Mouse (Mus musculus): ENCODE measurements around the gene Ctsl. TPM values are rescaled to one million over a fixed set of nuclear protein-coding genes. Genes with fewer than 3 reads are reported as not detected.

Gene Ctsl
- polyA plus RNA-seq, 1 experiment from 2014 or later: 482 TPM

DNA sequence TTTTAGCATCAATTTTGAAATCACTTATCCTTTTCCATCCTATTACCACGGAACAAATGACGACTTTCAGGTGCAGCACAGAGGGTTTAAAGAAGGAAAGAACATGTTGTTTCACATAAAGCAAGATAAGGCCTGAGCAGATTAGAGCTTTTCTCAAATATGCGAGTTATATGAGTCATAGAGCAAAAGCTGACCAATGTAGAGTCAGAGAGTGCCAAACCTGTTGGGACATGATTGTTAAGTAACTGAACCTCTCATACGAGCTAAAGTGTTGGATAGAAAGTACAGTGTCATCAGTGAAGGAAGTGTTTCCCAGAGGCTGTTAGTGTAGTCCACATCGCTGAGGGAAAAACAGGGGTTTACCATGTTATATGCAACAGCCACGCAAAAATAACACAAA lies 38.4 kb downstream of the Ctsl start:
- TF ChIP-seq CTCF (IDR thresholded peaks at IDR 0.05; ENCODE audit: low read depth): no peak
- Histone ChIP-seq H3K27ac (no peak overlapping the region), H3K4me3 (replicated peaks; ENCODE audit: low read depth, low read length) (no peak overlapping the region), H3K4me1 (replicated peaks; ENCODE audit: insufficient read depth, low read length) (no peaks in the 10 kb centered on the region), H3K4me2 (ENCODE audit: low read length) (no peak overlapping the region), H3K9ac (ENCODE audit: low read depth, low read length) (no peak overlapping the region), H3K27me3 (ENCODE audit: insufficient read depth, low read length) (no peaks in the 10 kb centered on the region), H3K9me3 (replicated peaks; ENCODE audit: low read length) (no peaks in the 10 kb centered on the region), H3K36me3 (ENCODE audit: insufficient read depth, low read length) (no peaks in the 10 kb centered on the region)
- ATAC-seq (replicated peaks; ENCODE audit: low FRiP score, low read depth) (no peak), DNase-seq (ENCODE audit: low spot score) (no peak)
- 74% methylated on average over 6 of the region's 6 CpGs for WGBS

DNA sequence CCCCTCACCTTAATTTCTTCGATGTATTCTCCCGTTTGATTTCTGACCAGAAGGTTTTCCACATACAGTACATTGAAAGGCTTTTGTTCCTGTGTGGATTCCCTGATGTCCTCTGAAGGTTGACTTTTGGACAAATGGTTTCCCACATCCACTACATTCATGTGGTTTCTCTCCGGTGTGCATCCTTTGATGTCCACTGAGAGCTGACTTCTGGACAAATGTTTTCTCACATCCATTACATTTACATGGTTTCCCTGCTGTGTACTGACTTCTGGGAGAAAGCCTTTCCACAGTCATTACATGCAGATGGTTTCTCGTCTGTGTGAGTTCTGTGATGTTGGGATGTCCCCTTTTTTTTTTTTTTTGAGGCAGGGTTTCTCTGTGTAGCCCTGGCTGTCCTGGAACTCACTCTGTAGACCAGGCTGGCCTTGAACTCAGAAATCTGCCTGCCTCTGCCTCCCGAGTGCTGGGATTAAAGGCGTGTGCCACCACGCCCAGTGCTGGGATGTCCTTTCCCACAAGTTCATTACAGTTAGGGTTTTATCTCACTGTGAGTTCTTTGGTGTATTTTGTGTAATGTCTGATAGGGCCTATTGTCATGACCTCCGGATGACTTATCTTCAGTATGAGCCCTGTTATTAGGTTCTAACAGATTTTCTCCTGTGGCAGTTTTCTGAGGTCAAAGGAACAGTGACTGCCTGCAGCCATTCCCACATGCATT lies 48.0 kb downstream of the Ctsl start:
- Histone ChIP-seq H3K27me3 (ENCODE audit: insufficient read depth, low read length) (no peaks in the 10 kb centered on the region), H3K4me2 (ENCODE audit: low read length) (no peak overlapping the region), H3K4me1 (replicated peaks; ENCODE audit: insufficient read depth, low read length) (no peaks in the 10 kb centered on the region), H3K9me3 (replicated peaks; ENCODE audit: low read length) (no peaks in the 10 kb centered on the region), H3K9ac (ENCODE audit: low read depth, low read length) (no peak overlapping the region), H3K27ac (no peak overlapping the region), H3K36me3 (ENCODE audit: insufficient read depth, low read length) (no peaks in the 10 kb centered on the region), H3K4me3 (replicated peaks; ENCODE audit: low read depth, low read length) (no peak overlapping the region)
- no peak for TF ChIP-seq CTCF (IDR thresholded peaks at IDR 0.05; ENCODE audit: low read depth)
- ATAC-seq (replicated peaks; ENCODE audit: low FRiP score, low read depth) (no peak), DNase-seq (ENCODE audit: low spot score) (no peak)
- WGBS: 77% methylated on average over 8 of the region's 8 CpGs

DNA sequence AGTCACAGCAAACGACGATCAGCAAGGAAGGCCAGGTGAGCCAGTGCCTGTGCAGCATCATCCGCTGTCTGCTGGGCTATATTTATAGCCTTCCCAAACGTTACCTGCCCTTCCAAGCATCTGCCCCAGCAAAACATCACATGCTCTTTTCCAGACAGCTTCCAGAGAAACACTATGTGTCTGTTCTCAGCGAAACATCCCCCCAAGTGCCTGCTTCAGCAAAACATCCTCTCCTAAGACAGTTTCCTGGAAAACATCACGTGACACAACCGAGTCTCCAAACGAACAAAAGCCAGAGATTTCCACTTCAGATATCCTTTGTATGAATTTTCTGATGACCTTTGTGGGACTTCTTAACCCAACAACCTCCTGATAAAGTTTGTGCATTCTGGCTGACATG lies 50.4 kb downstream of the Ctsl start:
- Histone ChIP-seq H3K36me3 (ENCODE audit: insufficient read depth, low read length) (no peaks in the 10 kb centered on the region), H3K27ac (no peak overlapping the region), H3K4me3 (replicated peaks; ENCODE audit: low read depth, low read length) (no peak overlapping the region), H3K27me3 (ENCODE audit: insufficient read depth, low read length) (no peaks in the 10 kb centered on the region), H3K4me2 (ENCODE audit: low read length) (no peak overlapping the region), H3K9me3 (replicated peaks; ENCODE audit: low read length) (no peaks in the 10 kb centered on the region), H3K9ac (ENCODE audit: low read depth, low read length) (no peak overlapping the region), H3K4me1 (replicated peaks; ENCODE audit: insufficient read depth, low read length) (no peaks in the 10 kb centered on the region)
- TF ChIP-seq CTCF (IDR thresholded peaks at IDR 0.05; ENCODE audit: low read depth): no peak
- ATAC-seq (replicated peaks; ENCODE audit: low FRiP score, low read depth): no peak
- DNase-seq (ENCODE audit: low spot score): no peak
- WGBS: 70% methylated on average over 8 of the region's 8 CpGs

DNA sequence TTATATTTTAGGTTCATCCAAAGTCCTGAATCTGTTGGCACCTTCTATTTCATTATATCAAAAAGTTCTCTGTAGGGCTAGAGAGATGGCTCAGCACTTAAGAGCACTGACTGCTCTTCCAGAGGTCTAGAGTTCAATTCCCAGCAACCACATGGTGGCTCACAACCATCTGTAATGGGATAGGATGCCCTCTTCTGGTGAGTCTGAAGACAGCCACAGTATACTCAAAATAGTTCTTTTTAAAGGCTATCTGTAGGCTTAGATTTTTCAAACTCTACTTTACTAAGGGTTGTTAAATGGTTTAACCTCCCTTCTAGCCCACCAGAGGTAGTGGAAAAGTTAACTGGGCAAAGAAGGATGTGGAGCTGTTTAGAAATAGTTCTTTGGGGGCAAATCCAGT lies 50.9 kb downstream of the Ctsl start:
- Histone ChIP-seq H3K4me3 (replicated peaks; ENCODE audit: low read depth, low read length) (no peak overlapping the region), H3K4me2 (ENCODE audit: low read length) (no peak overlapping the region), H3K36me3 (ENCODE audit: insufficient read depth, low read length) (no peaks in the 10 kb centered on the region), H3K27me3 (ENCODE audit: insufficient read depth, low read length) (no peaks in the 10 kb centered on the region), H3K27ac (no peak overlapping the region), H3K4me1 (replicated peaks; ENCODE audit: insufficient read depth, low read length) (no peaks in the 10 kb centered on the region), H3K9me3 (replicated peaks; ENCODE audit: low read length) (no peaks in the 10 kb centered on the region), H3K9ac (ENCODE audit: low read depth, low read length) (no peak overlapping the region)
- DNase-seq (ENCODE audit: low spot score): no peak
- TF ChIP-seq CTCF (IDR thresholded peaks at IDR 0.05; ENCODE audit: low read depth): 0 out of 2 replicates have a peak, but pooled peaks have one; percentile 18
- no peak for ATAC-seq (replicated peaks; ENCODE audit: low FRiP score, low read depth)

DNA sequence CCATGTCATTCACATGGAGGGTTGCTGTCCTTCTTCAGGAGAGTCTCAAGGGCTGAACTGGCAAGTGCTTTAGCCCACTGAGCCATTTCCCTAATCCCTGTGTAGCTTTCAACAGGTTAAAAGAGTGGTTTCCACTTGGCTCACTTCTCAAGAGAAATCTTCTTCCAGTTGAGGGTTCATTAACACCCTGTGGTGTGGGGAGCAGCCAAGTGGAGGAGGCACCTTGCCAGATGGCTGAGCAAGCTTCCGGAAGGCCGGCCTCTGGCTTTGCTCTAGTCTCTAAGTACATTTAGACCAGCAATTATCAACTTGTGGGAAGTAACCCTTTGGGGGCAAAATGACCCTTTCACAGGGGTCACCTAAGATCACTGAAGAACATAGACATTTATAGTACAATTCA lies 52.3 kb downstream of the Ctsl start:
- no peaks in the 10 kb centered on the region for H3K4me1 ChIP-seq (replicated peaks; ENCODE audit: insufficient read depth, low read length)
- H3K27ac ChIP-seq: no peak overlapping the region
- no peaks in the 10 kb centered on the region for H3K36me3 ChIP-seq (ENCODE audit: insufficient read depth, low read length)
- WGBS: 28% methylated on average over 2 of the region's 2 CpGs
- no peak overlapping the region for H3K4me3 ChIP-seq (replicated peaks; ENCODE audit: low read depth, low read length)
- H3K9ac ChIP-seq (ENCODE audit: low read depth, low read length): no peak overlapping the region
- no peaks in the 10 kb centered on the region for H3K27me3 ChIP-seq (ENCODE audit: insufficient read depth, low read length)
- TF ChIP-seq CTCF (IDR thresholded peaks at IDR 0.05; ENCODE audit: low read depth): no peak
- no peaks in the 10 kb centered on the region for H3K9me3 ChIP-seq (replicated peaks; ENCODE audit: low read length)
- no peak for ATAC-seq (replicated peaks; ENCODE audit: low FRiP score, low read depth)
- peak; percentile 11 for DNase-seq (ENCODE audit: low spot score)
- H3K4me2 ChIP-seq (ENCODE audit: low read length): no peak overlapping the region

DNA sequence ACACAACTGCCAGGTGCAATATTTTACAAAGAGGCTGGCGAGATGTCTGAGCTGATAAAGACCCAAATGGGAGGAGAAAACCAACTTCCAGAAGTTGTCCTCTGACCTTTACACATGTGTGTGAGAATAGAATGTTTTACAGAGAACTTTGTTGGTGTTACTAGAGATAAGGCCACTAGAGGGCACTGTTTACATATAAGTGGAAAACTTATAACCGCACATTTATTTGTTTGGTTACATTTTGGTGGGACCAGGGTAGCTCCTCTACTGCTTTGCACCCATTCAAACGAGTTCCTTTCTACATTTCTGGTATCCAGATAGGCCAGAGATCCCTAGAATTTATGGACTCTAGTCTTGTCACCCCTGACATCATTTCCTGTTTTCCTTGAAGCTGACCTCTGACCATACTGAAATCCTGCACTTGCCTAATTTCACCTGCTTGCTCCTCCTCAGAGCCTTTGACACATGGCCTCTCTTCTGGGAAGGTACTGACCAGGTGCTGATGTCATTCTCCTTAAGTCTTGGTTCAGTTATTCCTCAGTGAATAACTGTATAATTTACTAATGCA lies 55.1 kb downstream of the Ctsl start:
- peak; percentile 83 for TF ChIP-seq CTCF (IDR thresholded peaks at IDR 0.05; ENCODE audit: low read depth)
- no peaks in the 10 kb centered on the region for H3K4me1 ChIP-seq (replicated peaks; ENCODE audit: insufficient read depth, low read length)
- no peak overlapping the region for H3K9ac ChIP-seq (ENCODE audit: low read depth, low read length)
- WGBS: 0% methylated on average over 3 of the region's 3 CpGs
- ATAC-seq (replicated peaks; ENCODE audit: low FRiP score, low read depth): no peak; the same call in 1 of the 2 replicates
- no peaks in the 10 kb centered on the region for H3K27me3 ChIP-seq (ENCODE audit: insufficient read depth, low read length)
- DNase-seq (ENCODE audit: low spot score): peak; percentile 93
- no peak overlapping the region for H3K4me3 ChIP-seq (replicated peaks; ENCODE audit: low read depth, low read length)
- H3K9me3 ChIP-seq (replicated peaks; ENCODE audit: low read length): no peaks in the 10 kb centered on the region
- no peak overlapping the region for H3K4me2 ChIP-seq (ENCODE audit: low read length)
- H3K36me3 ChIP-seq (ENCODE audit: insufficient read depth, low read length): no peaks in the 10 kb centered on the region
- no peak overlapping the region for H3K27ac ChIP-seq

Data from kidney, postnatal 0 days (tissue).